Mouse (Mus musculus) lung, adult 2 months (tissue): ENCODE measurements around the gene Tent4a.

Experiments used
- CTCF ChIP-seq: fragments of 200-500 bp; IDR thresholded peaks from 2 replicates; pipeline ENCODE4 v1.5.1; 2011; ENCODE audit warnings: mild to moderate bottlenecking, low read length, control low read depth; ENCODE audit not compliant: insufficient read depth
- POLR2A ChIP-seq: fragments of 200-500 bp; IDR thresholded peaks from 2 replicates; pipeline ENCODE4 v1.6.1; 2011; ENCODE audit warnings: low read depth, mild to moderate bottlenecking, control low read depth, low read length, borderline replicate concordance; ENCODE audit errors: extremely low read depth

DNA sequence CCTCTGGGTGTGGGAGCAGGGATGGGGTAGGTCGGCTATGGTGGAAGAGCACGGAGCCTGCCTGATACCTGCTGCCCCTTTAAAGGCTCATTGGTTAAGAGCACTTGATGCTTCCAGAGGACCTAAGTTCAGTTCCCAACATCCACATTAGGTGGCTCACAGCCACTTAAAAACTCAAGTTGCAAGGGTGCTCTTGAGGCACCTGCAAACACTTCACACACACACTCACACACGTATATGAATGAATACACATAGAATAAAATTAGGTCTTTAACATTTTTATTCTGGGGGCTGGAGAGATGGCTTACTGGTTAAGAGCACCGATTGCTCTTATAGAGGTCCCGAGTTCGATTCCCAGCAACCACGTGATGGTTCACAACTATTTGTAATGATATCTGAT lies 47.3 kb downstream of the Tent4a start:
- TF ChIP-seq POLR2A (no peak), CTCF (no peak)
